Mouse (Mus musculus): ENCODE measurements around the gene Chp2. TPM values are rescaled to one million over a fixed set of nuclear protein-coding genes. Genes with fewer than 3 reads are reported as not detected.
"Not testable (repeated sequence)": the region's sequence is repeated elsewhere in the genome, so short reads cannot be mapped to it uniquely, and the experiment has no call there.

Chp2 gene
- total RNA-seq, 4 experiments from 2014 or later = 2.9 to 3.9 (median 3.3) TPM

- not testable (repeated sequence) for DNase-seq (ENCODE audit: low spot score)
Measured at GRCm38 (mm10) chr7:122242744-122243143, 23.4 kb downstream of the Chp2 start.

GRCm38 (mm10) chr7:122244166-122244565 lies 24.9 kb downstream of the Chp2 start:
- DNase-seq (ENCODE audit: low spot score) = no peak

- DNase-seq (ENCODE audit: low spot score) = no peak
Measured at GRCm38 (mm10) chr7:122244584-122244983, 25.3 kb downstream of the Chp2 start.

GRCm38 (mm10) chr7:122245976-122246375 lies 26.7 kb downstream of the Chp2 start:
- no peak for DNase-seq (ENCODE audit: low spot score)

GRCm38 (mm10) chr7:122247254-122247864 lies 28.1 kb downstream of the Chp2 start:
- no peak for DNase-seq (ENCODE audit: low spot score)

GRCm38 (mm10) chr7:122249321-122249821 lies 30.1 kb downstream of the Chp2 start:
- DNase-seq (ENCODE audit: low spot score) = no peak

- peak; percentile 49 for DNase-seq (ENCODE audit: low spot score)
Measured at GRCm38 (mm10) chr7:122251197-122252011, 32.1 kb downstream of the Chp2 start.

- DNase-seq (ENCODE audit: low spot score) = no peak
Measured at GRCm38 (mm10) chr7:122256722-122257121, 37.4 kb downstream of the Chp2 start.

GRCm38 (mm10) chr7:122258521-122258920 lies 39.2 kb downstream of the Chp2 start:
- DNase-seq (ENCODE audit: low spot score) = no peak

- peak; percentile 21 for DNase-seq (ENCODE audit: low spot score)
Measured at GRCm38 (mm10) chr7:122260055-122260602, 40.8 kb downstream of the Chp2 start.

GRCm38 (mm10) chr7:122268983-122269486 lies 49.7 kb downstream of the Chp2 start:
- no peak for DNase-seq (ENCODE audit: low spot score)

GRCm38 (mm10) chr7:122272334-122272733 lies 53.0 kb downstream of the Chp2 start:
- DNase-seq (ENCODE audit: low spot score) = no peak

Other genes with a start within 250 kb of the Chp2 start
- gene Cog7, start 237.8 kb upstream of the Chp2 start, total RNA-seq (2022) = 10 to 100 TPM; 19.1 to 20.6 (median 20.1) TPM
- gene Gga2, start 198.3 kb upstream of the Chp2 start, total RNA-seq (2022) = 10 to 100 TPM; 31.7 to 39.2 (median 35.4) TPM
- gene Ubfd1, start 152.3 kb upstream of the Chp2 start, total RNA-seq (2022) = 10 to 100 TPM; 32.5 to 41.6 (median 37.3) TPM
- gene Ears2, start 152.2 kb upstream of the Chp2 start, total RNA-seq (2022) = 10 to 100 TPM; 13.3 to 14.3 (median 13.7) TPM
- gene Ndufab1, start 117.6 kb upstream of the Chp2 start, total RNA-seq (2022) = 1,000 to 10,000 TPM; 1,624 to 1,874 (median 1,747) TPM
- gene Palb2, start 86.5 kb upstream of the Chp2 start, total RNA-seq (2022) = 1 to 10 TPM in 2 of 4 experiments, under 1 TPM in 2; 0.38 to 1.2 (median 1.0) TPM
- 10 to 100 TPM; 28.6 to 29.8 (median 29.1) TPM for gene Dctn5, start 86.5 kb upstream of the Chp2 start, total RNA-seq (2022)
- under 1 TPM; 0.31 to 0.66 (median 0.46) TPM for gene Plk1, start 60.1 kb upstream of the Chp2 start, total RNA-seq (2022)
- gene Ern2, start 33.3 kb upstream of the Chp2 start, total RNA-seq (2022) = not detected
- gene Prkcb, start 69.3 kb downstream of the Chp2 start, total RNA-seq (2022) = 1 to 10 TPM; 1.6 to 4.8 (median 2.1) TPM

Data from heart, adult 8-10 months (tissue).